Mouse (Mus musculus) stomach, embryonic 16.5 days (tissue): ENCODE measurements around the gene Pnpla1. TPM values are rescaled to one million over a fixed set of nuclear protein-coding genes. Genes with fewer than 3 reads are reported as not detected.

Source experiments
- ATAC-seq: fragments of 200-750 bp; cut with Nextera tagmentation; 2 replicates; pipeline ENCODE4 v1.8.0; 2017; ENCODE audit warnings: moderate number of reproducible peaks, moderate TSS enrichment; ENCODE audit not compliant: insufficient read depth, low FRiP score
- H3K27ac ChIP-seq: fragments of 300-500 bp; sonication (generic); 2 replicates; pipeline ENCODE4 v1.5.1; 2014; ENCODE audit warnings: low read length
- H3K27me3 ChIP-seq: fragments of 300-500 bp; sonication (generic); 2 replicates; pipeline ENCODE4 v1.6.1; 2014; ENCODE audit warnings: low read length, control low read depth, mixed read lengths; ENCODE audit not compliant: control insufficient read depth, insufficient read depth
- H3K36me3 ChIP-seq: fragments of 300-500 bp; sonication (generic); 2 replicates; pipeline ENCODE4 v1.6.1; 2014; ENCODE audit warnings: low read length; ENCODE audit not compliant: control insufficient read depth, insufficient read depth
- H3K4me1 ChIP-seq: fragments of 300-500 bp; sonication (generic); 2 replicates; pipeline ENCODE4 v1.6.1; 2014; ENCODE audit warnings: low read length, control low read depth, mixed read lengths; ENCODE audit not compliant: control insufficient read depth, insufficient read depth
- H3K4me2 ChIP-seq: fragments of 300-500 bp; sonication (generic); 2 replicates; pipeline ENCODE4 v1.6.1; 2014; ENCODE audit warnings: low read depth, low read length, mixed read lengths
- H3K4me3 ChIP-seq: fragments of 300-500 bp; sonication (generic); replicated peaks from 2 replicates; pipeline ENCODE4 v1.5.1; 2014; ENCODE audit warnings: mild to moderate bottlenecking, low read length
- H3K9ac ChIP-seq: fragments of 300-500 bp; sonication (generic); 2 replicates; pipeline ENCODE4 v1.6.1; 2014; ENCODE audit warnings: low read length
- H3K9me3 ChIP-seq: fragments of 300-500 bp; sonication (generic); replicated peaks from 2 replicates; pipeline ENCODE4 v1.6.1; 2016; ENCODE audit warnings: low read length, control low read depth; ENCODE audit not compliant: control insufficient read depth
- WGBS: fragments of 180-500 bp; shearing (Covaris S2); extraction: QIAGEN DNeasy Blood & Tissue Kit; methylation state at CpG from one replicate; pipeline ENCODE4 v1.1.7; 2014; 5-methylcytosine and 5-hydroxymethylcytosine counted together
- polyA plus RNA-seq: library from polyadenylated mRNA; unstranded; fragments of >200 nt; fragmentation: Nextera tagmentation; extraction: Ambion mirVana; gene quantifications from 2 replicates; pipeline ENCODE4 v1.2.1, GENCODE M21; 2015

The Pnpla1 gene
- polyA plus RNA-seq, 1 experiment from 2014 or later, result 1.2 TPM

GRCm38 (mm10) chr17:28874216-28874615, 16.0 kb downstream of the Pnpla1 start:
- no peak overlapping the region for H3K9ac ChIP-seq
- WGBS, result 79% methylated on average over 4 of the region's 4 CpGs
- H3K4me3 ChIP-seq, result no peak overlapping the region
- H3K4me1 ChIP-seq, result peaks cover 7% of the 10 kb centered on the region; the same call in 1 of the 2 replicates
- no peak overlapping the region for H3K27ac ChIP-seq
- no peak for ATAC-seq
- no peaks in the 10 kb centered on the region for H3K36me3 ChIP-seq
- no peaks in the 10 kb centered on the region for H3K27me3 ChIP-seq
- no peaks in the 10 kb centered on the region for H3K9me3 ChIP-seq
- no peak overlapping the region for H3K4me2 ChIP-seq

GRCm38 (mm10) chr17:28874825-28875224, 16.6 kb downstream of the Pnpla1 start:
- WGBS, result 48% methylated on average over 7 of the region's 7 CpGs
- no peaks in the 10 kb centered on the region for H3K36me3 ChIP-seq
- no peak overlapping the region for H3K4me2 ChIP-seq
- H3K4me3 ChIP-seq, result no peak overlapping the region
- ATAC-seq, result peak; percentile 26; the same call in 1 of the 2 replicates
- no peak overlapping the region for H3K27ac ChIP-seq
- no peak overlapping the region for H3K9ac ChIP-seq
- peaks cover 7% of the 10 kb centered on the region for H3K4me1 ChIP-seq
- H3K9me3 ChIP-seq, result no peaks in the 10 kb centered on the region
- no peaks in the 10 kb centered on the region for H3K27me3 ChIP-seq

- Histone ChIP-seq H3K9me3 (no peaks in the 10 kb centered on the region), H3K36me3 (no peaks in the 10 kb centered on the region), H3K4me2 (no peak overlapping the region), H3K9ac (no peak overlapping the region), H3K27ac (no peak overlapping the region), H3K4me1 (peaks cover 11% of the 10 kb centered on the region), H3K4me3 (no peak overlapping the region), H3K27me3 (no peaks in the 10 kb centered on the region)
- WGBS, result 32% methylated on average over 8 of the region's 8 CpGs
- peak; percentile 63; the same call in 1 of the 2 replicates for ATAC-seq
These were observed 17.1 kb downstream of the Pnpla1 start for GRCm38 (mm10) chr17:28875316-28875715.

- Histone ChIP-seq H3K27me3 (no peaks in the 10 kb centered on the region), H3K27ac (no peak overlapping the region), H3K4me1 (peaks cover 11% of the 10 kb centered on the region), H3K4me3 (no peak overlapping the region), H3K9me3 (no peaks in the 10 kb centered on the region), H3K9ac (peak overlapping the region; percentile 32; the same call in 1 of the 2 replicates), H3K4me2 (peak overlapping the region; percentile 12; the same call in 1 of the 2 replicates), H3K36me3 (no peaks in the 10 kb centered on the region)
- WGBS, result 67% methylated on average over 5 of the region's 5 CpGs
- ATAC-seq, result no peak
These were observed 18.1 kb downstream of the Pnpla1 start for GRCm38 (mm10) chr17:28876331-28876730.

GRCm38 (mm10) chr17:28876821-28877220, 18.6 kb downstream of the Pnpla1 start:
- Histone ChIP-seq H3K27ac (no peak overlapping the region), H3K36me3 (no peaks in the 10 kb centered on the region), H3K4me3 (no peak overlapping the region), H3K4me1 (peaks cover 11% of the 10 kb centered on the region), H3K9ac (peak overlapping the region; percentile 32; the same call in 1 of the 2 replicates), H3K4me2 (peak overlapping the region; percentile 12; the same call in 1 of the 2 replicates), H3K9me3 (no peaks in the 10 kb centered on the region), H3K27me3 (no peaks in the 10 kb centered on the region)
- 20% methylated on average over 19 of the region's 19 CpGs for WGBS
- ATAC-seq, result no peak

GRCm38 (mm10) chr17:28879931-28880391, 21.8 kb downstream of the Pnpla1 start:
- H3K4me2 ChIP-seq, result no peak overlapping the region
- peak; percentile 31; the same call in 1 of the 2 replicates for ATAC-seq

GRCm38 (mm10) chr17:28882316-28882715, 24.1 kb downstream of the Pnpla1 start:
- Histone ChIP-seq H3K9ac (no peak overlapping the region), H3K4me3 (no peak overlapping the region), H3K4me2 (no peak overlapping the region), H3K27me3 (no peaks in the 10 kb centered on the region), H3K4me1 (peaks cover 4% of the 10 kb centered on the region), H3K36me3 (no peaks in the 10 kb centered on the region), H3K27ac (no peak overlapping the region), H3K9me3 (no peaks in the 10 kb centered on the region)
- 3% methylated on average over 12 of the region's 12 CpGs for WGBS
- ATAC-seq, result no peak

More at GRCm38 (mm10) chr17:28879931-28880391, 21.8 kb downstream of the Pnpla1 start:
- H3K9me3 ChIP-seq, result no peaks in the 10 kb centered on the region
- no peaks in the 10 kb centered on the region for H3K36me3 ChIP-seq
- H3K4me3 ChIP-seq, result no peak overlapping the region
- no peak overlapping the region; the same call in 1 of the 2 replicates for H3K9ac ChIP-seq
- peaks cover 9% of the 10 kb centered on the region for H3K4me1 ChIP-seq
- no peak overlapping the region for H3K27ac ChIP-seq
- no peaks in the 10 kb centered on the region for H3K27me3 ChIP-seq
- WGBS, result 8% methylated on average over 18 of the region's 18 CpGs

GRCm38 (mm10) chr17:28882810-28883209, 24.6 kb downstream of the Pnpla1 start:
- 43% methylated on average over 8 of the region's 8 CpGs for WGBS
- no peaks in the 10 kb centered on the region for H3K9me3 ChIP-seq
- ATAC-seq, result no peak
- H3K27ac ChIP-seq, result no peak overlapping the region
- H3K36me3 ChIP-seq, result no peaks in the 10 kb centered on the region
- no peak overlapping the region for H3K4me3 ChIP-seq
- H3K27me3 ChIP-seq, result no peaks in the 10 kb centered on the region
- H3K4me1 ChIP-seq, result peaks cover 4% of the 10 kb centered on the region
- no peak overlapping the region for H3K9ac ChIP-seq
- H3K4me2 ChIP-seq, result no peak overlapping the region

- Histone ChIP-seq H3K9ac (no peak overlapping the region), H3K27me3 (no peaks in the 10 kb centered on the region), H3K4me3 (no peak overlapping the region), H3K9me3 (no peaks in the 10 kb centered on the region), H3K27ac (no peak overlapping the region), H3K4me1 (peaks cover 4% of the 10 kb centered on the region), H3K4me2 (no peak overlapping the region), H3K36me3 (no peaks in the 10 kb centered on the region)
- ATAC-seq, result no peak
- 63% methylated on average over 10 of the region's 10 CpGs for WGBS
These were observed 25.8 kb downstream of the Pnpla1 start for GRCm38 (mm10) chr17:28883941-28884516.
